26 mouse cellular contexts compared by ENCODE assay signal in genomic region chr16:25970720-25971119, GRCm38 (mm10).
"Had no signal": no experiment of that assay in that cellular context is flagged by ENCODE, and none has a peak within 500 bp of the region (broad histone marks: within the 10 kb centered on the region; RNA-seq: fewer than 3 reads in every experiment).

No protein-coding gene starts in this region.

- H3K4me2 ChIP-seq: embryonic facial prominence, embryonic 12.5 days; embryonic facial prominence, embryonic 13.5 days; embryonic facial prominence, embryonic 15.5 days; forebrain, embryonic 12.5 days; forebrain, embryonic 13.5 days; forebrain, embryonic 15.5 days had no signal

- H3K9me3 ChIP-seq: embryonic facial prominence, embryonic 10.5 days; embryonic facial prominence, embryonic 12.5 days; embryonic facial prominence, embryonic 13.5 days; embryonic facial prominence, embryonic 15.5 days; forebrain, embryonic 10.5 days; forebrain, embryonic 12.5 days; forebrain, embryonic 13.5 days; forebrain, embryonic 15.5 days had no signal

- H3K4me1 ChIP-seq: embryonic facial prominence, embryonic 10.5 days; embryonic facial prominence, embryonic 12.5 days; embryonic facial prominence, embryonic 15.5 days; forebrain, embryonic 10.5 days; forebrain, embryonic 12.5 days; forebrain, embryonic 13.5 days; forebrain, embryonic 15.5 days had no signal

- H3K36me3 ChIP-seq: embryonic facial prominence, embryonic 10.5 days; embryonic facial prominence, embryonic 15.5 days; forebrain, embryonic 10.5 days; forebrain, embryonic 12.5 days; forebrain, embryonic 15.5 days had no signal

- H3K9ac ChIP-seq: embryonic facial prominence, embryonic 12.5 days; embryonic facial prominence, embryonic 13.5 days; embryonic facial prominence, embryonic 15.5 days; forebrain, embryonic 12.5 days; forebrain, embryonic 13.5 days; forebrain, embryonic 15.5 days; forebrain, postnatal 0 days had no signal

- H3K27ac ChIP-seq: embryonic facial prominence, embryonic 10.5 days; embryonic facial prominence, embryonic 12.5 days; embryonic facial prominence, embryonic 13.5 days; embryonic facial prominence, embryonic 15.5 days; forebrain, embryonic 10.5 days; forebrain, embryonic 12.5 days; forebrain, embryonic 13.5 days; forebrain, embryonic 15.5 days; gastrocnemius, adult 2 months; heart, adult 2 months had no signal

- DNase-seq: cerebellum, adult 9-11 months; cerebellum, postnatal 10 days; cerebellum, postnatal 14 days; cerebellum, postnatal 25 days; cerebellum, postnatal 36 days; embryo, embryonic 11 days; forebrain, postnatal 0 days; gastrocnemius, adult 2 months; gastrocnemius, postnatal 10 days; gastrocnemius, postnatal 14 days; gastrocnemius, postnatal 25 days; gastrocnemius, postnatal 36 days; heart, adult 11 months; heart, adult 18-20 months; heart, adult 2 months had no signal

- ATAC-seq: forebrain, embryonic 13.5 days; forebrain, embryonic 14.5 days; forebrain, embryonic 15.5 days; forebrain, embryonic 16.5 days; forebrain, postnatal 0 days had no signal

- H3K27me3 ChIP-seq: embryonic facial prominence, embryonic 12.5 days; embryonic facial prominence, embryonic 13.5 days; embryonic facial prominence, embryonic 15.5 days; forebrain, embryonic 12.5 days; forebrain, embryonic 13.5 days; forebrain, embryonic 15.5 days had no signal

- H3K4me3 ChIP-seq: embryonic facial prominence, embryonic 10.5 days; embryonic facial prominence, embryonic 12.5 days; embryonic facial prominence, embryonic 13.5 days; embryonic facial prominence, embryonic 15.5 days; erythroblast, embryonic 14.5 days; forebrain, embryonic 10.5 days; forebrain, embryonic 12.5 days; forebrain, embryonic 13.5 days; forebrain, embryonic 15.5 days; gastrocnemius, adult 2 months; heart, adult 2 months had no signal
